Mouse (Mus musculus) forebrain, postnatal 0 days (tissue): Measurements from ENCODE around the gene Get4. TPM values are rescaled to one million over a fixed set of nuclear protein-coding genes. Genes with fewer than 3 reads are reported as not detected.

Experiments
- ATAC-seq: fragments of 200-750 bp; cut with Nextera tagmentation; 2 replicates; pipeline ENCODE4 v1.8.0; 2017; ENCODE audit warnings: mild to moderate bottlenecking, moderate library complexity
- DNase-seq: peaks from one replicate; pipeline ENCODE4 v3.0.0-alpha.2; 2015
- H3K27ac ChIP-seq: fragments of 300-500 bp; sonication (generic); 2 replicates; pipeline ENCODE4 v1.5.1; 2014; ENCODE audit warnings: low read depth, mild to moderate bottlenecking, antibody characterized with exemption, low read length, moderate library complexity, mixed read lengths
- H3K27me3 ChIP-seq: fragments of 300-500 bp; sonication (generic); 2 replicates; pipeline ENCODE4 v1.6.1; 2014; ENCODE audit warnings: mild to moderate bottlenecking, low read length, mixed read lengths; ENCODE audit not compliant: insufficient read depth
- H3K36me3 ChIP-seq: fragments of 300-500 bp; sonication (generic); 2 replicates; pipeline ENCODE4 v1.6.1; 2014; ENCODE audit warnings: mild to moderate bottlenecking, moderate library complexity; ENCODE audit not compliant: insufficient read depth
- H3K4me1 ChIP-seq: fragments of 300-500 bp; sonication (generic); 2 replicates; pipeline ENCODE4 v1.6.1; 2014; ENCODE audit warnings: antibody characterized with exemption; ENCODE audit not compliant: insufficient read depth
- H3K4me2 ChIP-seq: fragments of 300-500 bp; sonication (generic); 2 replicates; pipeline ENCODE4 v1.6.1; 2014; ENCODE audit warnings: low read depth, mild to moderate bottlenecking, moderate library complexity
- H3K4me3 ChIP-seq: fragments of 300-500 bp; sonication (generic); 2 replicates; pipeline ENCODE4 v1.5.1; 2014; ENCODE audit warnings: low read depth, low read length, mixed read lengths
- H3K9ac ChIP-seq: fragments of 300-500 bp; sonication (generic); 2 replicates; pipeline ENCODE4 v1.6.1; 2014; ENCODE audit warnings: mild to moderate bottlenecking
- H3K9me3 ChIP-seq: fragments of 300-500 bp; sonication (generic); 2 replicates; pipeline ENCODE4 v1.6.1; 2016; ENCODE audit warnings: low read length
- CTCF ChIP-seq: sonication (generic); IDR thresholded peaks from 2 replicates; pipeline ENCODE4 v1.5.1; 2016; ENCODE audit warnings: antibody characterized with exemption, control low read depth, low read depth
- WGBS: fragments of 180-500 bp; shearing (Covaris S2); extraction: QIAGEN DNeasy Blood & Tissue Kit; methylation state at CpG from one replicate; pipeline ENCODE4 v1.1.7; 2014; 5-methylcytosine and 5-hydroxymethylcytosine counted together
- polyA plus RNA-seq: library from polyadenylated mRNA; unstranded; fragments of >200 nt; fragmentation: Nextera tagmentation; extraction: Ambion mirVana; gene quantifications from 2 replicates; pipeline ENCODE4 v1.2.1, GENCODE M21; 2015
- total RNA-seq: library from RNA; depleted of rRNA; stranded (reverse); fragments of >200 nt; gene quantifications from 2 replicates; pipeline ENCODE4 v1.2.3, GENCODE M21; 2014

Gene Get4
- total and polyA plus RNA-seq, 2 experiments from 2014 or later, result 48.8 to 139 TPM

DNA sequence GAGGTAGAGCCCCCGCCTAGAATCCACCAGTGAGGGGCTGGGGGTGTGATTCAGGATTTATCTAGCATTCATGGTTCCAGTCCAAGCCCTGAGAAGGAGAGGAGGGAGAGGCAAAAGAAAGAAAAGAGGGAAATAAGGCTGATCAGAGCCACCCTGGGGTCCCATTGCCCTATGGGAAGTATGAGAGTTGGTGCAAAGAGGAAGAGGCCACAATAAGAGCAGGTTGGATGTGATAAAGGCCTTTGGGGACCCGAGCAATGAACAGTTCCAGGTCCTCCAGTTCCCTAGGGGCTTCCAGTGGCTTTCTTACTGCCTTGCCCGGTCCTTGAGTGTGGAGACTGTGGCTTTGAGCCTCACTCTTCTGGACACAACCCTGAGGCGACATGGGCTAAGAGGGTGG lies 35.7 kb downstream of the Get4 start:
- H3K9ac ChIP-seq, result no peak overlapping the region
- no peak for ATAC-seq
- no peak overlapping the region for H3K27ac ChIP-seq
- no peak for TF ChIP-seq CTCF
- WGBS, result 91% methylated on average over 4 of the region's 4 CpGs
- no peak for DNase-seq
- H3K4me1 ChIP-seq, result no peaks in the 10 kb centered on the region
- peaks cover 12% of the 10 kb centered on the region for H3K36me3 ChIP-seq
- H3K4me3 ChIP-seq, result no peak overlapping the region
- H3K9me3 ChIP-seq, result no peaks in the 10 kb centered on the region
- no peaks in the 10 kb centered on the region for H3K27me3 ChIP-seq
- no peak overlapping the region for H3K4me2 ChIP-seq

GRCm38 (mm10) chr5:139288591-139288990 lies 36.5 kb downstream of the Get4 start:
- Histone ChIP-seq H3K4me1 (no peaks in the 10 kb centered on the region), H3K36me3 (peaks cover 12% of the 10 kb centered on the region), H3K9ac (no peak overlapping the region), H3K9me3 (no peaks in the 10 kb centered on the region), H3K27ac (no peak overlapping the region), H3K27me3 (no peaks in the 10 kb centered on the region), H3K4me3 (no peak overlapping the region), H3K4me2 (no peak overlapping the region)
- WGBS, result 71% methylated on average over 4 of the region's 4 CpGs
- no peak for ATAC-seq
- no peak for DNase-seq
- no peak for TF ChIP-seq CTCF

GRCm38 (mm10) chr5:139290467-139291259 lies 38.5 kb downstream of the Get4 start:
- TF ChIP-seq CTCF, result no peak
- H3K9me3 ChIP-seq, result no peaks in the 10 kb centered on the region
- H3K4me1 ChIP-seq, result no peaks in the 10 kb centered on the region
- H3K4me2 ChIP-seq, result no peak overlapping the region
- no peak overlapping the region for H3K9ac ChIP-seq
- no peak for ATAC-seq
- no peak overlapping the region for H3K27ac ChIP-seq
- WGBS, result 86% methylated on average over 12 of the region's 12 CpGs
- peaks cover 6% of the 10 kb centered on the region for H3K36me3 ChIP-seq
- no peaks in the 10 kb centered on the region for H3K27me3 ChIP-seq
- DNase-seq, result no peak
- no peak overlapping the region for H3K4me3 ChIP-seq

- Histone ChIP-seq H3K9me3 (no peaks in the 10 kb centered on the region), H3K27ac (no peak overlapping the region), H3K27me3 (no peaks in the 10 kb centered on the region), H3K9ac (no peak overlapping the region), H3K36me3 (peaks cover 3% of the 10 kb centered on the region; the same call in 1 of the 2 replicates), H3K4me3 (no peak overlapping the region), H3K4me2 (no peak overlapping the region), H3K4me1 (no peaks in the 10 kb centered on the region)
- 65% methylated on average over 6 of the region's 6 CpGs for WGBS
- DNase-seq, result no peak
- no peak for TF ChIP-seq CTCF
- ATAC-seq, result no peak
Measured at GRCm38 (mm10) chr5:139291811-139292560, 39.9 kb downstream of the Get4 start.

- no peak for TF ChIP-seq CTCF
- WGBS, result 88% methylated on average over 2 of the region's 2 CpGs
- Histone ChIP-seq H3K27me3 (no peaks in the 10 kb centered on the region), H3K36me3 (peaks cover 3% of the 10 kb centered on the region; the same call in 1 of the 2 replicates), H3K4me2 (no peak overlapping the region), H3K9ac (no peak overlapping the region), H3K4me3 (no peak overlapping the region), H3K4me1 (no peaks in the 10 kb centered on the region), H3K27ac (no peak overlapping the region), H3K9me3 (no peaks in the 10 kb centered on the region)
- no peak for DNase-seq
- ATAC-seq, result no peak
Measured at GRCm38 (mm10) chr5:139294089-139294488, 42.0 kb downstream of the Get4 start.

- WGBS, result 90% methylated on average over 10 of the region's 10 CpGs
- no peak overlapping the region for H3K27ac ChIP-seq
- peaks cover 3% of the 10 kb centered on the region for H3K36me3 ChIP-seq
- no peaks in the 10 kb centered on the region for H3K27me3 ChIP-seq
- no peak for TF ChIP-seq CTCF
- DNase-seq (no peak), ATAC-seq (no peak)
- no peak overlapping the region for H3K9ac ChIP-seq
- no peak overlapping the region for H3K4me2 ChIP-seq
- no peak overlapping the region for H3K4me3 ChIP-seq
- no peaks in the 10 kb centered on the region for H3K4me1 ChIP-seq
- no peaks in the 10 kb centered on the region for H3K9me3 ChIP-seq
Measured at GRCm38 (mm10) chr5:139297092-139297491, 45.0 kb downstream of the Get4 start.

DNA sequence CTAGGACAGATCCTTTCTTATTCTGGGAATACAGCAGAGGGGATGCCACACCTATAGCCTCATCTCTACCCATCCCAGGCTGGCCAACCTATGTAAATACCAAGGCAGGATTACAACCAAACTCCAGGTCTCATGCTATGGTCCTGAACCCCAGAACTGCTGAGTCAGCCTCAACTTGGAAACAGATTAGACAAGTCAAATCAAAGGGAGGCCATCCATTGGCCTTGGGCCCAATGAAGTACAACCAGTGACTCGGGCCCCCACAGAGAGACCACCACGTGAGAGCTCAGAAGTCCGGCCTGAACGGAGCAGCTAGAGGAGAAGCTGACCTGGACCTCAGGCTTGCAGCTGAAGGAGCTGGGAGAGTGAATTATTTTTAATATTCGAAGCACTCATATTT lies 45.6 kb downstream of the Get4 start:
- Histone ChIP-seq H3K4me3 (no peak overlapping the region), H3K27ac (no peak overlapping the region), H3K27me3 (no peaks in the 10 kb centered on the region), H3K4me2 (no peak overlapping the region), H3K9me3 (no peaks in the 10 kb centered on the region), H3K4me1 (no peaks in the 10 kb centered on the region), H3K36me3 (peaks cover under 1% of the 10 kb centered on the region; the same call in 1 of the 2 replicates), H3K9ac (no peak overlapping the region)
- WGBS, result 75% methylated on average over 5 of the region's 5 CpGs
- no peak for TF ChIP-seq CTCF
- no peak for ATAC-seq
- DNase-seq, result no peak
